Mouse (Mus musculus): Measurements from ENCODE around the gene Ccdc174.
"Not testable (repeated sequence)": the region's sequence is repeated elsewhere in the genome, so short reads cannot be mapped to it uniquely, and the experiment has no call there.

Ccdc174 gene

DNA sequence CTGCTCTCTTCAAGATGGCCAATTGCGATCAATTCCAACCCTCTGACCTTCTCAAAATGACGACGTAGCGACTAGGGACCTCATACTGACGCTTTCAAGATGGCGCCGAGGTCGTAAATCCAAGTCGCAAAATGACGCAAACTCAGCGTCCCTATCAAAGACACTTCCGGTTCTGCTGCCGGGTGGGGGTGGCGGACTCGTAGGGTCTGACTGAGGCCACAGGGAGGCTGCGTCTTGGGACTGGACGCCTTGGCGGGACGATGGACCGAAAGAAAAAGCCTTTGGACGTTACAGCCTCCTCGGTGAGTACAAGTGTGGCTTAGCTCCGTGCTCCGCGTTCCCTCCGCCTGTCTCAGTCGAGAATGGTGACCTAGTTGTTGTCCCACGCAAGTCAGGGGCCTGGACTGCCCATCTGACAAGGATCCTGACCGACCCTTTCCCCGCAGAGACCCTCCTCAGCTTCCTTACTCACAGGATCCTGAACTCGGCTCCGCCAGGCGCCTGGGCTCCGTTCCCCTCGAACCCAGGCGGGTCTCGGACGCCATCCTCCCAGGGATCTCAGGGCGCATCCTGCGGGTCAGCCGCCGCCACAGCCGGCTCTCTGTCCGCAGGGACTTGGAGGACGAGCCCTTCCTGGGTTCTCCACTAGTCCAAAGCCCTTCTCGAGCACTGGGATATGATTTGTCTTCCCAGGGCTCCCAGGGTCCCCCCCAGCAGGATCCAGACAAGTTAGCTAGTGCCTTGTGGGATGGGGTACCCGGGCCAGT is at the start of gene Ccdc174:
Gene Ccdc174 (plus strand): TSS at position 169 of the 767 bp plus-strand sequence.
- DNase-seq (ENCODE audit: low read depth, low spot score): peak; percentile 96

- no peak for DNase-seq (ENCODE audit: low read depth, low spot score)
These were observed 44.9 kb upstream of the Ccdc174 start for GRCm38 (mm10) chr6:91832863-91833440.

GRCm38 (mm10) chr6:91839010-91839871 is 38.6 kb upstream of the Ccdc174 start:
- no peak for DNase-seq (ENCODE audit: low read depth, low spot score)

DNA sequence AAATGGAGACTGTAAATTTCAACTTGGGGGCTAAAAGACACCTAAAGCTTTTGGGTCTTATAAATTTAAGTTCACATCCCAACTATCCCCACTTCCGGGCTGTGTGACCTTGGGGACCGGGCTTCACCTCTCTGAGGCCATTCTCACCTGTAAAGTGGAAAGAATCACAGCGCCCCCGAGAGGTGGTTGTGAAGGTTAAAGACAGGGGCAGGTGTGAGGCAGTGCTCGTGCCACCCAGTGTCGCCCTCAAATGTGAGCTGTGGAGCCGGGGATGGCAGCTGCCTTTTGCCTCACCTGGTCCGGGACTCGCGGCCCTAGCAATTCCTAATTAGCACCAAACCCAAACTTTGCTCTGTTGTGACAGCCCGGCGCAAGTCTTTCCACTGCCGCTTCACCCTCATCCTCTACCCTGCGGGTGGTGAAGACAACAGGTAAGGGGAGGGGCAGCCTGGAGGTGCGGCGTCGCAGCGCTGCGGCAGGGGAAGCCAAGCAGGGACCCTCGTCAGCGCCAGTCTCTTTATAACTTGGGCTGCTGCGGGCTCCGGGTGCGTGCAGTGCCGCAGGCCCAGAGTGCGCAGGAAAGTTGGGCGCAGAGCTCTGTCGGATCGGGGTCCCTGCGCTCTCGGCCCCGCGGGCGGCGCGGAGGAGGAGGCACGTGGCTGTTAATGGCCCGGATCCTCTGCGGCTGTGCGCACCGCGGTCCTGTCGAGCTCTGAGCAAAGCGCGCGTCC is 34.8 kb upstream of the Ccdc174 start:
- no peak for DNase-seq (ENCODE audit: low read depth, low spot score)

DNA sequence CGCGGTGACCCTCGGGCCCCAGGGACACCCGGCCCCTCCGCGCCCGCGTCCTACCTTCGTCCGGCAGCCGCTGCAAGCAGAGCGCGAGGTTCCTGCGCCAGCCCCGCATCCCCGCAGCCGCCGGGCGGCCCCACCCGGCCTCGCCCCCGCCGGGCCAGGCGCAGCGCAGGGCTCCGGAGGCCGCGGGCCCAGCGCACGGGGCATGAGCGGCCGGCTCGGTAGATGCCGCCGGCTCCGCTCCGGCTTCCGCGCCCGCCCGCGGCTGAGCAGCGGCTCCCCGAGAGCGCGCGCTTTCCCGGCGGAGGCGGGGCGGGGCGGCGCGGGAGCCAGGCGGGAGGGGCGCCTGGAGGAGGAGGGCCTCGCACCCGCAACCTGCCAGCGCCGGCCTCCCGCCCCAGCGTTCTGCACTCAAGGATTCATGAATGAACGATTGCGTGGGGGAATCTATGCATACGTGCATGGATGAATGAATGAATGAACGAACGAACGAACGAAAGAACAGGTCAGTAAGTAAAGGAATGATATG is 34.2 kb upstream of the Ccdc174 start:
- DNase-seq (ENCODE audit: low read depth, low spot score): no peak

GRCm38 (mm10) chr6:91852550-91852949 is 25.3 kb upstream of the Ccdc174 start:
- peak; percentile 16 for DNase-seq (ENCODE audit: low read depth, low spot score)

DNA sequence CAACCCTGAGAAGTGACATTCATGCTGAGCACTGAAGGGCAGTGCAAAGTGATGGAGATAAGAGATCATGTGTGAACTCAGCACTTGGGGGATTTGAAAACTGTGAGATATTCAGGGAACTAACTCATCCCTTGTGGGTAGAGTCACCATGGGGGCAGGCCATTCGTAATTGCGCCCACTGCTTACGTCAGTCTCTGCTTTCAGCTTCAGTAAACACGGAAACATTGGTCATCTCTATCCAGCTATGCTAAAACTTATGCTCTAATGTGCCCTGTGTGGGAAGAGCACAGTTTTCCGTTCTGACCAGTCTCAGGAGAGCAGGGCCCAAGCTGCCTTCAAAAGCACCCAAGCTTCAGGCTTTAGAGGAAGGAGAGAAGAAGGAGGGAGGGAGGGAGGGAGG is 19.5 kb upstream of the Ccdc174 start:
- DNase-seq (ENCODE audit: low read depth, low spot score): no peak

- no peak for DNase-seq (ENCODE audit: low read depth, low spot score)
These were observed 15.0 kb upstream of the Ccdc174 start for GRCm38 (mm10) chr6:91862848-91863247.

DNA sequence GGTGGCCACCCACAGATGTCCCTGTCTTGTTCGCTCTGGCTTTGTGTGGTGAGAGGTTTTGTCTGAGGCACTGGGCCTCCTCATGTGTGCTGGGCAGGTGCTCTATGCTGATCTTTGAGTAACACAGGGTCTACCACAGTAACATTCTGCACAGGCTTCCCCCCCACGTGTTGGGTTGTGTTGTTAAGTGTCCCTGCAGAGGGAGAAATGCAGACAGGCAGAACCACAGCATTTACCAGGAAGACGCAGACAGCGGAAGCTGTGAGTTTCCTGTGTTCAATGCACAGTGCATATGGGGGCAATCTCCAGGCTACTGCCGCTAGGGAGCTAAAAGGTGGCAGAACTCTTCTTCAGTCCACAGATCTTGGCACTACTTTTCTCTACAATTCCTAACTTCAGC is 13.3 kb upstream of the Ccdc174 start:
- DNase-seq (ENCODE audit: low read depth, low spot score): peak; percentile 29

- DNase-seq (ENCODE audit: low read depth, low spot score): peak; percentile 28
These were observed 12.3 kb upstream of the Ccdc174 start for GRCm38 (mm10) chr6:91865601-91866000.

GRCm38 (mm10) chr6:91868091-91868490 is 9.8 kb upstream of the Ccdc174 start:
- no peak for DNase-seq (ENCODE audit: low read depth, low spot score)

DNA sequence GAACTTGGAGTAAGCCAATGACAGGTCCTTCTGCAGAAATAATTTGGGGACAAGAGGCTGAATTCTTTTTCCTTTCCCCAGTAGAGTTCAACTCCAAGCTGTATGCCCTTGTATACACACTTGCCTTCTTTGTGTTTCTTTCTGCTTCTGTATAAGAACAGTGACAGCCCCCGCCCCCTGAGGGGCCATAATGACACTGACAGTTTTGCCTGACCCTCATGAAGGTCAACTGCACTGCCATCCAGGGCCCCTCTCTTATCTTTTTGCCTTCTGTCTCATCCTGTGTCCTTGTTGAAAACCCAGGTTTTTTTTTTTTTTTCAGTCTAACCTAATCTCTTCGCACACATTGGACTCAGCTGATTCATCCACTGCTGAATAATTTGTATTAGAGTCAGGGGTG is 5.1 kb upstream of the Ccdc174 start:
- no peak for DNase-seq (ENCODE audit: low read depth, low spot score)

DNA sequence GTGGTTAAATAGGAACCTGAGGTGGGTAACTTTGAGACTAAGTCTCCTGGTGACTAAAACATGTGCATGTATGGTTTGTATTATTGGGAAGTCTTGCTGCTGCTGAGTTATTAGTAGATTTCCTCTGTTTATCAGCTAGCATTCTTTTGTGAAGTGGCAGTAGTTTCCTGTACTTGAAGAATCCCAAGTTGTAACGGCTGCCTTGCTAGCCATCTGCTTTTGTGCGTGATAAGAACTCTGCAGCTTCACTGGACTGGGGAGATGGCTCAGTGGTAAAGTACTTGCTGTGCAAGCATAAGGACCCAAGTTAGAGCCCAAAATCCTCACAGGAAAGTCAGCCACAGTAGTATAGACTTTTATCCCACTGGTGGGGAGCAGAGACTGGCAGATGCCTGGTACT is 6.0 kb downstream of the Ccdc174 start:
- no peak for DNase-seq (ENCODE audit: low read depth, low spot score)

GRCm38 (mm10) chr6:91889255-91889906 is 11.5 kb downstream of the Ccdc174 start:
- no peak for DNase-seq (ENCODE audit: low read depth, low spot score)

GRCm38 (mm10) chr6:91890615-91891014 is 12.8 kb downstream of the Ccdc174 start:
- DNase-seq (ENCODE audit: low read depth, low spot score): no peak

DNA sequence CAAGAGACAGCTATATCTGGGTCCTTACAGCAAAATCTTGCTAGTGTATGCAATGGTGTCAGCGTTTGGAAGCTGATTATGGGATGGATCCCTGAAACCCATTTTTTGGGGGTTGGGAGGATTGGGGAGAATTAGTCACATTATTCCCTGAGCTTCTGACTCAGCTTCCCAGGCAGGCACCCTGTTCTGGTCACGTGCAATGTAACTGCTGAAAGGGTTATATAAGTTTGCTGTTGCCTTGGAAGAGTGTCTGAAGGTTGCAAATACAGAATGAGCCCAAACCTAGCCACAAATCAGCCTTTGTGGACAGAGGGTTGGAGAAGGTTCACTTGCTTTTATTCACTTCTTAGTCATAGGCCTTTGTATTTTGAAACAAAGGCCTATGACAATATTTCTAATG is 13.9 kb downstream of the Ccdc174 start:
- DNase-seq (ENCODE audit: low read depth, low spot score): no peak

GRCm38 (mm10) chr6:91896783-91897182 is 18.9 kb downstream of the Ccdc174 start:
- DNase-seq (ENCODE audit: low read depth, low spot score): no peak

DNA sequence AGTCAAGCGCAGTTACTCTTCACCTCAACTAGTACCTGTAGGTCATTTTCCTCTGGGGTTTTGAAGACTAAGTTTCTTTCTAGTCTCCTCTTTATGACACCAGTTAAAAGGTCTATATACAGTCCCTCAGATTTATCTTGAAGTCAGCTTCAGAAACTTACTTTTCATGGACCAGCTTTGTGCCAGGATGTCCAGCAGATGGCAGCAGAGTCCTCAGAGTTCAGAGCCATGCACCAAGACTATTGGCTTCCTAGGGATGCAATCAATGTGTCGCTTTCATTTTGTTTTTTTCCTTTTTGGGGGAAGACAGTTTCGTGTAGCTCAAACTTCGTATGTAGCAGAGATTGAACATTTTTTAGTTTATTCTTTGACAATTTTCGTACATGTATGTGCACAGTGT is 23.7 kb downstream of the Ccdc174 start:
- peak; percentile 60 for DNase-seq (ENCODE audit: low read depth, low spot score)

- DNase-seq (ENCODE audit: low read depth, low spot score): not testable (repeated sequence)
These were observed 24.7 kb downstream of the Ccdc174 start, which contains the start of gene 4930590J08Rik for GRCm38 (mm10) chr6:91902509-91902908. Gene 4930590J08Rik, plus strand, starts transcription at chr6:91902809.

DNA sequence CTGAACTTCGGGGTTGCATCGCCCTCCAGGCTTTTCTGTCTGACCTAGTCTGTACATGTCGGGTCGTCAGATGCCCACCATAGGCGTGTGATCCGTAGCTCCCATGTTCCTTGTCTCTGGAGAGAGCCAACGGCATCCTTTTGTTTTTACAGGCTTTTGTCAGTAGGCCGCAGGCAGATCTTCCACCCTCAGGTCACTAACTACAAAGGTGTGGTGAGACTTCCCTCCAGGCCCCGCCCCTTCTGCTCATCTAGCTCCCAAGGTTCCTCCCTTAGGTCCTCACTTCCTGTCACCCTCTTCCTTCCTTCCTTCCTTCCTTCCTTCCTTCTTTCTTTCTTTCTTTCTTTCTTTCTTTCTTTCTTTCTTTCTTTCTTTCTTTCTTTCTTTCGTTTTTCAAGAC is 36.2 kb downstream of the Ccdc174 start:
- DNase-seq (ENCODE audit: low read depth, low spot score): no peak

DNA sequence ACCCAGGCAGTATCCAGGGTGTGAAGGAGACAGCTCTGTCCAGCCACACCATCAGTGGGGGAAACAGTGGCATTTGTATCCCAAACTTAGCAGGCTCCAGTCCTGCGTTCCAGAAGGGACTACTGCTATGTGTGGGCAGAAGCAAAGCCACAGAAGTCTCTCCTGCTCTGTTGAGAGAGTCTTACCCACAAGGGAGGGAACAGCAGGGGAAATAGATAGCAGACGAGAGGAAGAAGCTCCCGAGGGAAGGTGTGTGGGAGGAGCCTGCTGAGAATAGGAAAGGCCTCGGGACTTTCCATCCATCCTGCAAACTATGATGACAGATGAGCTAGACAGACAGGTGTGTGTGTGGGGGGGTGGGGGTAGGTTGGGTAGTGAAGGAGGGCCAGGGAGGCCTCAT is 39.4 kb downstream of the Ccdc174 start:
- no peak for DNase-seq (ENCODE audit: low read depth, low spot score)
